Mouse (Mus musculus) liver, embryonic 14.5 days (tissue): ENCODE measurements around the gene Ush2a.

Experiments
- CTCF ChIP-seq: IDR thresholded peaks from 2 replicates; pipeline ENCODE4 v1.5.1; 2016; ENCODE audit warnings: antibody characterized with exemption, low read depth, control low read depth
- EP300 ChIP-seq: IDR thresholded peaks from 2 replicates; pipeline ENCODE4 v1.6.1; 2016; ENCODE audit warnings: antibody characterized with exemption, low read depth

DNA sequence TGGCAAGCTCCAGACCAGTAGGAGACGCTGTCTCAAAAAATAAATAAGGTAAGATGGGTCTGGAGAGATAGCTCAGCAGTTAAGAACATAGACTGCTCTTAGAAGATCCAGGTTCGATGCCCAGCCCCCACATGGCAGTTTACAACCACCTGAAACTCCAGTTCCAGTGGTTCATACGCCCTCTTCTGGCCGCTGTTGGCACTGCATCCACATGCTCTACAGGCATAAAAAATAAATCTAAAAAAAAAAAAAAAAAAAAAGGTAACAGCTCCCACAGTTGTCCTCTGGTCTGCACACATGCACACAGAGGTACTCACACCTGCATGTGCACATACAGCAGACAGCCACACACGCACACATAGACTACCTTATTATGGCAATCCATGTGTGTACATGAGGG, 686.0 kb downstream of the Ush2a start:
- TF ChIP-seq CTCF, result peak; percentile 76
- no peak for TF ChIP-seq EP300
